Mouse (Mus musculus) forebrain, embryonic 15.5 days (tissue): ENCODE data around the gene Ift22. TPM values are rescaled to one million over a fixed set of nuclear protein-coding genes. Genes with fewer than 3 reads are reported as not detected.

Experiments used
- ATAC-seq: fragments of 200-750 bp; cut with Nextera tagmentation; replicated peaks from 2 replicates; pipeline ENCODE4 v1.8.0; 2017; ENCODE audit warnings: mild to moderate bottlenecking, moderate TSS enrichment, moderate library complexity
- H3K27ac ChIP-seq: fragments of 300-500 bp; sonication (generic); replicated peaks from 2 replicates; pipeline ENCODE4 v1.5.1; 2015; ENCODE audit warnings: mild to moderate bottlenecking, inconsistent platforms
- H3K27me3 ChIP-seq: fragments of 300-500 bp; sonication (generic); 2 replicates; pipeline ENCODE4 v1.6.1; 2015; ENCODE audit warnings: inconsistent platforms
- H3K36me3 ChIP-seq: fragments of 300-500 bp; sonication (generic); 2 replicates; pipeline ENCODE4 v1.6.1; 2015; ENCODE audit warnings: mild to moderate bottlenecking, inconsistent platforms
- H3K4me1 ChIP-seq: fragments of 300-500 bp; sonication (generic); 2 replicates; pipeline ENCODE4 v1.6.1; 2015; ENCODE audit warnings: inconsistent platforms
- H3K4me2 ChIP-seq: fragments of 300-500 bp; sonication (generic); replicated peaks from 2 replicates; pipeline ENCODE4 v1.6.1; 2015; ENCODE audit warnings: mild to moderate bottlenecking, inconsistent platforms
- H3K4me3 ChIP-seq: fragments of 300-500 bp; sonication (generic); 2 replicates; pipeline ENCODE4 v1.5.1; 2015; ENCODE audit warnings: mild to moderate bottlenecking, inconsistent platforms
- H3K9ac ChIP-seq: fragments of 300-500 bp; sonication (generic); replicated peaks from 2 replicates; pipeline ENCODE4 v1.6.1; 2015; ENCODE audit warnings: mild to moderate bottlenecking, inconsistent platforms
- H3K9me3 ChIP-seq: fragments of 300-500 bp; sonication (generic); 2 replicates; pipeline ENCODE4 v1.6.1; 2016; ENCODE audit warnings: inconsistent platforms
- WGBS: fragments of 180-500 bp; shearing (Covaris S2); methylation state at CpG from one replicate; pipeline ENCODE4 v1.1.7; 2015; ENCODE audit warnings: mixed read lengths; 5-methylcytosine and 5-hydroxymethylcytosine counted together
- polyA plus RNA-seq: library from polyadenylated mRNA; unstranded; fragments of >200 nt; fragmentation: Nextera tagmentation; extraction: Ambion mirVana; gene quantifications from 2 replicates; pipeline ENCODE4 v1.2.1, GENCODE M21; 2015

Ift22 gene
- polyA plus RNA-seq, 1 experiment from 2014 or later = 124 TPM

DNA sequence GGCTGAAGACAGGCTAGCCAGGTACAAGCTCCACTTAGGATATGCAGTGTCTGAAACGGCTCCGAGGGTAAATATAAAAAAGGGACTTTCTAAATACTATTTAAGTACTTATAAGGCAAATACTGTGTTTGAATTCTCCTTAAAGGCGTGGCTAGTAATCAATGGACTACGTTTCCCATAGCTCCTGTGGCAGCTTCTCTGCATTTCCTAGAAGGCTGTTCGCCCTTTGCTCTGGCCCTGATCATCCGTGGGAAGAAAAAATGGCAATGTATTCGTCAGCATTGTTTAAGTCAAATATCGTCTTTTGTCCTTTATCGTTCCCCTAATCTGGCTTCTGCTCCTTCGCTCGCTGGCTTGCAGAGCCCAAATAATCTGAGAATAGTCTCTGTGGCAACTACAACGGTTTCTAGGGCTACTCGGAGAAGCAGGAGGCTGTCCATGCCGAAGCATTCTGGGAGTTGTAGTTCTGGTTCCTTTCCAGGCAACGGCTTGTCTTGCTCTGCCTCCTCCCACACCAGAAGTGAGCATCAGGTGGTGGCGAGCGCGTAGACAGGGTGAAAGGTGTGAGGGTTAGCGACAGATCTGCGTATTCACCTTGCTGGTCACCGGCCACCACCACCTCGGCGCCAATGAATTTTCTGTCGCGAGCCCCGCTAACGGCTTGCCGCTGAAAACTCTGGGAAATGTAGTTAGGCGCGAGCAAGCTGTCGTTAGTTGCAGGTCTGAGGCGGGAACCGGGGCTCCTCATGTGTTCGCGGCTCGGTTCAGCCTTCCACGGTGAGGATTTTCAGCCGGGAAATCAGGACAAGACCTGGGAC lies 10.9 kb downstream of the Ift22 start:
- H3K4me3 ChIP-seq = peak overlapping the region; percentile 70
- ATAC-seq = peak; percentile 86
- H3K4me2 ChIP-seq = peak overlapping the region; percentile 72
- H3K9ac ChIP-seq = peak overlapping the region; percentile 66
- no peaks in the 10 kb centered on the region for H3K27me3 ChIP-seq
- 0 out of 2 replicates have a peak, but pooled peaks cover 1% of the 10 kb centered on the region for H3K36me3 ChIP-seq
- H3K4me1 ChIP-seq = peaks cover 6% of the 10 kb centered on the region
- no peaks in the 10 kb centered on the region for H3K9me3 ChIP-seq
- peak overlapping the region; percentile 73 for H3K27ac ChIP-seq
- WGBS = 2% methylated on average over 38 of the region's 38 CpGs

DNA sequence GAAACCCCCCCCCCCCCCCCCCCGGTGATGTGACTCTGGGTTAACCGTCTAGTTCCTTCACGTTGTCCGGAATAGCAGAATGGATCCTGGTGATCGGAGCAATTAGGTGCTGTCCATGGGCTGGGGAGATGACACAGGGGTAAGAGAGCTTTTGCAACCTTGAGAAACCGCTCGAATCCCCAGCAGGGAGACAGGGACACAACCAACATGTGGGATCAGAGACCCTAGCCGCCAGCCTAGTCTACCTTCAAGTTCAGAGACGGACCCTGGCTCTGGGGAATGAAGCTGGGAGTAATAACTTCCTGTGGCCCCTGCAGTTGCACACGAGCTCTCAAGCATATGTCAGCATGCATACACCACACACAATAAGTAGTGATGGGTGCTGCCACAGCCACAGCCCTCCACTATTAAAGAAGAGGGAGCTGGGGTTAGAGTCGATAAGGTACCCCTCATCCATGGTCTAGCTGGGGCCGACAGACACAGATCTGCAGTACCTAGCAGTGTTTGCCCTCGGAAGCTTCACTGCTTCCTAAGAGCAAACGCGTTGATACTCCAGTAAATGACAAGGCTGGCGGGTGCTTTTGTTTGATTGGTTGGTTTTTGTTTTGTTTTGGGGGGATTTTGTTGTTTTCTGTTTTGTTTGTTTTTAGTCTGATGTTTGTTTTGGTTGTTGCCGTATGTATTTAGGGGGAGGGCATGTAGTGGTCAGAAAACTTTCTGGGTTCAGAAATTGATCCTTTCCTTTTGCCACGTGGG lies 11.8 kb downstream of the Ift22 start:
- no peak overlapping the region for H3K27ac ChIP-seq
- peak overlapping the region; percentile 66 for H3K9ac ChIP-seq
- no peaks in the 10 kb centered on the region for H3K36me3 ChIP-seq
- H3K27me3 ChIP-seq = no peaks in the 10 kb centered on the region
- no peaks in the 10 kb centered on the region for H3K9me3 ChIP-seq
- ATAC-seq = peak; percentile 12; the same call in 1 of the 2 replicates
- H3K4me2 ChIP-seq = peak overlapping the region; percentile 72
- peaks cover 6% of the 10 kb centered on the region for H3K4me1 ChIP-seq
- peak overlapping the region; percentile 70 for H3K4me3 ChIP-seq
- WGBS = 18% methylated on average over 17 of the region's 18 CpGs

GRCm38 (mm10) chr5:136922830-136923229 lies 14.9 kb downstream of the Ift22 start:
- Histone ChIP-seq H3K27me3 (no peaks in the 10 kb centered on the region), H3K9ac (no peak overlapping the region), H3K36me3 (no peaks in the 10 kb centered on the region), H3K4me1 (peaks cover 6% of the 10 kb centered on the region), H3K27ac (no peak overlapping the region), H3K4me2 (no peak overlapping the region), H3K4me3 (no peak overlapping the region), H3K9me3 (no peaks in the 10 kb centered on the region)
- no peak for ATAC-seq
- WGBS = 86% methylated on average over 9 of the region's 9 CpGs

DNA sequence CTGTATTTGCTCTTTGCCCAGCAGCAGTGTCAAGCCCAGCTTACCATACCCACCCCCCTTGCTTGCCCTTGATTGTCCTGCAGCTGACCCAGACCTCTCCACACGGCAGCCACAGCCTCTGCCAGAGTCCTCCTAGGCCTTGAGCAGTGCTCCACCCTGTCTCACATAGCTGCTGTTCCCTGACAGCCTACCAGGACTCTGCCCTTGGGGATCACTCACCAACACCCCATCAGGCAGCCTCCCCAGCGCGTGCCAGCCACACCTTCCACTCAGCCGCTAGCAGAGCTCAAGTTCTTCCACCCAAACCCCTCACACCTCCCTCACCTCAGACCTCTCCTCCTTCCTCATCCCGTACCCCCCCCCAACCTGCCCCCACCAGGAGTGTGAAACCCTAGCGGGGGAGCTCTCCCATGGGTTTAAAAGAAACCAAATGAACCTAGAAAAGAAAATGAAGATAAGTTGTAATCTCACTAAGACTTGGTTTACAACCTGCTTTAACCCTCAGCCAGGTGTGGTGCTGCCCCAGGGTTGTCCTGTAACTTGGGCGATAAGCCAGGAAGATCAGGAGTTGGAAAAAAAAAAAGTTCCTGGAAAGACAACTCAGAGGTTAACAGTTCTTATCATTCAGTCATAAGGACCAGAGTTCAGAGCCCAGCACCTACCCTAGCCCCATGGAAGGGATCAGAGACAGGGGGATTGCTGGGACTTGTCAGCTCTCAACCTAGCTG lies 16.0 kb downstream of the Ift22 start:
- Histone ChIP-seq H3K4me1 (peaks cover 6% of the 10 kb centered on the region), H3K9me3 (no peaks in the 10 kb centered on the region), H3K27me3 (no peaks in the 10 kb centered on the region), H3K9ac (no peak overlapping the region), H3K27ac (no peak overlapping the region), H3K4me3 (no peak overlapping the region), H3K36me3 (no peaks in the 10 kb centered on the region), H3K4me2 (no peak overlapping the region)
- ATAC-seq = no peak
- WGBS = 83% methylated on average over 7 of the region's 7 CpGs

GRCm38 (mm10) chr5:136929073-136929472 lies 21.1 kb downstream of the Ift22 start:
- no peaks in the 10 kb centered on the region for H3K9me3 ChIP-seq
- 18% methylated on average over 4 of the region's 4 CpGs for WGBS
- ATAC-seq = peak; percentile 79
- no peak overlapping the region for H3K4me2 ChIP-seq
- no peaks in the 10 kb centered on the region for H3K4me1 ChIP-seq
- peak overlapping the region; percentile 39; the same call in 1 of the 2 replicates for H3K27ac ChIP-seq
- H3K36me3 ChIP-seq = no peaks in the 10 kb centered on the region
- no peak overlapping the region for H3K4me3 ChIP-seq
- no peaks in the 10 kb centered on the region for H3K27me3 ChIP-seq
- peak overlapping the region; percentile 30 for H3K9ac ChIP-seq

DNA sequence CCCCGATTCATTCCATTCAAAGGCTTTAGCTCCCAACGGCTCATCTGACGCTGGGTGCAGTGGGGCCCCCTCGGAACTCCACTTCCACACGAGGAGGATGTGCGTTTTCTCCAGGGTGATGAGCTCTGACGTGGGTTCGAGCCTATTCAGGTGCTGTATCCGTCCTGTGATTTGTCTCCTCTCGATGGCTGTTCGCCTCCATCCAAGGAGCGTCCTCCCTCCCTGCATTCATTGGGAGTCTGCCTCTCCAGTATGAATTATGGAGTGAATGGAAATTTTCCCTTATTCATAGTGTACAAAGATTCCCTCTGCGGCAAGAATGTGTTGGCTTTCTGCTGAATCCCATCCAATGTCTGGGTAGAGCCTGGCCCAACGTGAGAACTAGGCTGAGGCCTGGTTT lies 23.9 kb downstream of the Ift22 start:
- no peaks in the 10 kb centered on the region for H3K9me3 ChIP-seq
- H3K4me3 ChIP-seq = no peak overlapping the region
- no peaks in the 10 kb centered on the region for H3K36me3 ChIP-seq
- H3K9ac ChIP-seq = no peak overlapping the region
- no peak for ATAC-seq
- no peak overlapping the region for H3K4me2 ChIP-seq
- 89% methylated on average over 14 of the region's 14 CpGs for WGBS
- no peaks in the 10 kb centered on the region for H3K27me3 ChIP-seq
- no peak overlapping the region for H3K27ac ChIP-seq
- H3K4me1 ChIP-seq = no peaks in the 10 kb centered on the region

DNA sequence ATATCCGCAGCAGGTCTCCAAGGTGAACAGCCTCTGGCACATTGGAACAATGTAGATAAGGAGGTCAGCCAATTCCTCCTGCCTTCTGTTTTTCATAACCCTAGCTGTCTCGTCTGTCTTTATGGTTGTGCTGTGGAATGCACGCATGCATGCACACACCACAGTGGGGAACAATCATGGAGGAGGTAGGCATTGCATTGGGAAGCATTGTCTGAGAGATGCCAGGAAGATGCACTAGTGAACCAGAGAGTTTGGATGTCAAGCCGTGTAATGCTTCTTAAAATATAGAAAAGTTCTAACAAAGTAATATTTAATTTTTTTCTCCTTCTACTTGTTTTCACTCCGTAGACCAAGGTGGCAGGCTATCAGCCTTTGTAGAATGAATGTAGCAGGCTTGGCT lies 25.0 kb downstream of the Ift22 start:
- ATAC-seq = no peak

GRCm38 (mm10) chr5:136933930-136934329 lies 26.0 kb downstream of the Ift22 start:
- no peak for ATAC-seq
- WGBS = 91% methylated on average over 6 of the region's 6 CpGs

More for the DNA sequence above, 25.0 kb downstream of the Ift22 start:
- Histone ChIP-seq H3K27ac (no peak overlapping the region), H3K9me3 (no peaks in the 10 kb centered on the region), H3K4me3 (no peak overlapping the region), H3K4me2 (no peak overlapping the region), H3K36me3 (no peaks in the 10 kb centered on the region), H3K9ac (no peak overlapping the region), H3K27me3 (no peaks in the 10 kb centered on the region), H3K4me1 (no peaks in the 10 kb centered on the region)
- 82% methylated on average over 5 of the region's 5 CpGs for WGBS

GRCm38 (mm10) chr5:136935905-136936695 lies 28.1 kb downstream of the Ift22 start:
- Histone ChIP-seq H3K4me3 (no peak overlapping the region), H3K27me3 (no peaks in the 10 kb centered on the region), H3K4me2 (no peak overlapping the region), H3K36me3 (no peaks in the 10 kb centered on the region), H3K9me3 (no peaks in the 10 kb centered on the region), H3K9ac (no peak overlapping the region), H3K4me1 (no peaks in the 10 kb centered on the region), H3K27ac (no peak overlapping the region)
- ATAC-seq = no peak
- 71% methylated on average over 7 of the region's 7 CpGs for WGBS

More at GRCm38 (mm10) chr5:136933930-136934329, 26.0 kb downstream of the Ift22 start:
- Histone ChIP-seq H3K4me2 (no peak overlapping the region), H3K4me3 (no peak overlapping the region), H3K9me3 (no peaks in the 10 kb centered on the region), H3K36me3 (no peaks in the 10 kb centered on the region), H3K9ac (no peak overlapping the region), H3K4me1 (no peaks in the 10 kb centered on the region), H3K27ac (no peak overlapping the region), H3K27me3 (no peaks in the 10 kb centered on the region)

DNA sequence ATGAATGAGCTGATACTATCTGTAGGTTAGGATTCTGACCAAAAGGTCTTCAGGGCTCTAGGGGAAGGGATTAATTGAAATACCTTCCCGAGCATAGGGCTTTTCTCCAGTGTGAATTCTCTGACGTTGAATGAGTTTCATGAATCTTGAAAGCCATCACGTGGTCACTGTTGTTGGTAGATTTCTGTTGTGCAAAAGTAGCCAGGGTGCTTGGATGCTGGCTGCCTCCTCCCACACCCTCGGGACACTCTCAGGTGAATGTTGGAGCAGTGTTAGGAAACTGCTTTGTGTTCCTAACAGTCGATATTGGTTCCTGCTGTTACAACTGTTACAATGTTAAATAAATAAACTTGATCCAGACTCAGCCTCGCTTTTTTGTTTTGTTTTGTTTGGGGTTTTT lies 28.8 kb downstream of the Ift22 start:
- no peak for ATAC-seq
- H3K9me3 ChIP-seq = no peaks in the 10 kb centered on the region
- H3K27ac ChIP-seq = no peak overlapping the region
- no peaks in the 10 kb centered on the region for H3K36me3 ChIP-seq
- H3K27me3 ChIP-seq = no peaks in the 10 kb centered on the region
- H3K4me1 ChIP-seq = no peaks in the 10 kb centered on the region
- 87% methylated on average over 6 of the region's 6 CpGs for WGBS
- no peak overlapping the region for H3K4me2 ChIP-seq
- H3K9ac ChIP-seq = no peak overlapping the region
- no peak overlapping the region for H3K4me3 ChIP-seq

- H3K9ac ChIP-seq = no peak overlapping the region
- no peaks in the 10 kb centered on the region for H3K36me3 ChIP-seq
- no peaks in the 10 kb centered on the region for H3K27me3 ChIP-seq
- 92% methylated on average over 5 of the region's 5 CpGs for WGBS
- no peaks in the 10 kb centered on the region for H3K4me1 ChIP-seq
- ATAC-seq = no peak
- no peak overlapping the region for H3K4me3 ChIP-seq
- H3K27ac ChIP-seq = no peak overlapping the region
- H3K4me2 ChIP-seq = no peak overlapping the region
- H3K9me3 ChIP-seq = no peaks in the 10 kb centered on the region
These were observed 29.7 kb downstream of the Ift22 start for GRCm38 (mm10) chr5:136937621-136938020.
